Mouse (Mus musculus): Measurements from ENCODE around the gene Hmcn2. TPM values are rescaled to one million over a fixed set of nuclear protein-coding genes. Genes with fewer than 3 reads are reported as not detected.

The Hmcn2 gene
- polyA plus RNA-seq, 1 experiment: 0.96 TPM

DNA sequence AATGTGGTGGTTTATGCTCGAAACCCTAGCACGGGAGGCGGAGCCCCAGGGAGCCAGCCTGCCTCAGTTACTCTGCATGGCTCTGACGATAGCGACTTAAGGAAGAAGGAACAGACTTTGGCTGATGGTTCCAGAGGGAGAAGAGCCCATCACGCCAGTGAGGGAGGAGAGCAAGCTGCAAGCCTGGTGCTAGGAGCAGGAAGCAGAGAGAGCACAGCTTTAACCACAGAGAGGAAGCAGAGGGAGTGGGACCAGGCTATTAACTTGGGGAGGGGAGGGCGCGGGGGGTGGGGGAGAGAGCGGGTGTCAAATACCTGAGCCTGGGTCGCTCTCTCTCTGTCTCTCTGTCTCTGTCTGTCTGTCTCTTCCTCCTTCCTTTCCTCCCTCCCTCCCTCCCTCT, 102.8 kb downstream of the Hmcn2 start:
- TF ChIP-seq POLR2A (IDR thresholded peaks at IDR 0.05; ENCODE audit: borderline replicate concordance, extremely low read depth, insufficient read depth, insufficient read length, poor library complexity, severe bottlenecking) (no peak), CTCF (IDR thresholded peaks at IDR 0.05; ENCODE audit: borderline replicate concordance, extremely low read depth, insufficient read depth, insufficient read length) (no peak)
- no peak for DNase-seq (ENCODE audit: low read depth)

DNA sequence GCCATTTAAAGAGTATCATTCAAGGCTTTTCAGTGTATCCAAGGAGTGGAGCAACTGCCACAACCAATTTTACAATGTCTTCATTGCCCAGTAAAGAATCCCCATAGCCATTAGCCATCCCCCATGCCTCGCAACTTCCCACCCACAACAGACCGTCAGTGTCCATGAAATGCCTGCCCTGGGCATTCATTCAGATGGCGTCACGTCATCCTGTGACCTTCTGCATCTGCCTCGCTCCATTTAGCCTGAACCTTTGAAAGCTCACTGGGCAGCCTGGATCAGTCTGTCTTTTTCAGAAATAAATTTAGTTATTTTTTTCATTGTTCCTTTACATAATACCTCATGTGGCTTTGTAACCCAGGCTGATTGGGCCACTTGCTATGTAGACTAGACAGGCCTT, 103.8 kb downstream of the Hmcn2 start:
- DNase-seq (ENCODE audit: low read depth): no peak
- no peak for TF ChIP-seq POLR2A (IDR thresholded peaks at IDR 0.05; ENCODE audit: borderline replicate concordance, extremely low read depth, insufficient read depth, insufficient read length, poor library complexity, severe bottlenecking)

DNA sequence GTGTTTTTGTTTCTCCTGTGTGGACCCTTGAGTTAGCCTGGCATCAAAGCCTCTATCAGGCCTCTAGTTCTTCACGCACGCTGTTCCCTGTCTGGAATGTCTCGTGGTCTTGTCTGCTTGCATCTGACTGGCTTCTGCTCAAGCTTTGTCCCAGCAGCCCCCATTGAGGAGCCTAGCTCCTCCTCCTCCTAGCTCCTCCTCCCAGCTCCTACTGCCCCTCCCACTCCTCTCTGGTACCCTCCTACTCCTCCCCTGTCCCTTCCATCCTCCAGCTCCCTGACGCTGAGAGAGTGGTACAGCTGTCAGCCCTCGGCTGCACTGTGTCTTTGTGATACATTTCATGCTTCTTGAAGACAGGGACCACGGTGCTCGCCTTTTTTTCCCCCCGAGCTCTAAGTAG, 104.4 kb downstream of the Hmcn2 start:
- peak; percentile 69 for DNase-seq (ENCODE audit: low read depth)

DNA sequence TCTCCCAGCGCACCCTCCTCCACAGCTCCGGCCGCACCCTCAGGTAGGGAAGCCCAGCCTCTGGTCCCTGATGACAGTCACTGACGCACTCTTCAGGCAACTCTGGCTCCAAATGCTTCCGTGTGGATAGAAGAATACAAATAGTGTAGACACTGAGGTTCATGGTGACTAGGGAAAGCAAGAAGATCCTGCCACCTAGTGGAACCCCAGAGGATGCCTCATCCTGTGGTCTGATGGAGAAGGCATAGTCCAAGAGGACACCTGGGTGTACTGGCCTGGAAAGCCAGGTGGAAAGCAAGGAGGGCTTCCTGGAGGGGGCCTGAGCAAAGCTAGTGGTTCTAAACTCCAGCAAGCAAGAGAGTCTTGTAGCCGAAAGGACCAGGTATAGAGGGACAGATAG, 106.7 kb downstream of the Hmcn2 start:
- peak; percentile 7 for DNase-seq (ENCODE audit: low read depth)

More for the DNA sequence above, 104.4 kb downstream of the Hmcn2 start:
- TF ChIP-seq POLR2A (IDR thresholded peaks at IDR 0.05; ENCODE audit: borderline replicate concordance, extremely low read depth, insufficient read depth, insufficient read length, poor library complexity, severe bottlenecking): no peak
- TF ChIP-seq CTCF (IDR thresholded peaks at IDR 0.05; ENCODE audit: borderline replicate concordance, extremely low read depth, insufficient read depth, insufficient read length): no peak

DNA sequence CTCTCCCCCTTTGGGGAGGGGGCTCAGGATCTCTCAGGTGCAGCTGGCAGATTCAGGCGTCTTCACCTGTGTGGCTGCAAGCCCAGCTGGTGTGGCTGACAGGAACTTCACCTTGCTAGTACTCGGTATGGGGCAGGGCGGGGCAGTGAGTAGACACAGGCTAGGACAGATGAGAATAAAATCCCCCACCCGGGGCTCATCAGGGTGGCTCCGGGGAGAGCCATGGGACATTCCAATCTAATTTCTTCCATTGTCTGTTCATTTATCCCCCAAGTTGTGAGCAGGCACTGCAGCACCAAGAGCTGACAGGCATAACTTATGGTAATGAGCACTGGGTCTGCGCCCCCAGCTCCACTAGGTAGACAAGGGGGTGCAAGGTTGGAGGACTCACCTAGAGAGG, 108.4 kb downstream of the Hmcn2 start:
- DNase-seq (ENCODE audit: low read depth): no peak
- no peak for TF ChIP-seq CTCF (IDR thresholded peaks at IDR 0.05; ENCODE audit: borderline replicate concordance, extremely low read depth, insufficient read depth, insufficient read length)
- TF ChIP-seq POLR2A (IDR thresholded peaks at IDR 0.05; ENCODE audit: borderline replicate concordance, extremely low read depth, insufficient read depth, insufficient read length, poor library complexity, severe bottlenecking): no peak

More for the DNA sequence above, 106.7 kb downstream of the Hmcn2 start:
- TF ChIP-seq CTCF (IDR thresholded peaks at IDR 0.05; ENCODE audit: borderline replicate concordance, extremely low read depth, insufficient read depth, insufficient read length): peak; percentile 35; the same call in 1 of the 2 replicates
- no peak for TF ChIP-seq POLR2A (IDR thresholded peaks at IDR 0.05; ENCODE audit: borderline replicate concordance, extremely low read depth, insufficient read depth, insufficient read length, poor library complexity, severe bottlenecking)

DNA sequence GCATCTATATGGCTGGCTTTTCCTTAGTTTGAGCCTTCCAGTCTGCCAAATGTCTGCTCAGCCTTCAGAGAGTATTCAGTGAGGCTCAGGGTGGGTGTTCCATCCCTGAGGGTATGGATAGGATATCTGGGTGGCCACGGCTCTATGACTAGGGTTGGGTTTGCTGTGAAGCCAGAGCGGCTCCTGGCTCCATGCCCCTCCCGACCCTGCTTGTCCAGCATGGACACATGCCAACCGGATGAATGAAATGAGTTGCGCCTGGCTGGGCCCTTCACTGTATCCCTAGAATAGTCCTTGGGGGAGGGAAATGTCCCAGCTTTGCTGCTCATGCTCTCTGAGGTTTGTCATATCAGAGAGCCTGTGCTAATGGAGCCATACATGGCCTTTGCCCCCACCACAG, 117.3 kb downstream of the Hmcn2 start:
- peak; percentile 70 for DNase-seq (ENCODE audit: low read depth)
- no peak for TF ChIP-seq CTCF (IDR thresholded peaks at IDR 0.05; ENCODE audit: borderline replicate concordance, extremely low read depth, insufficient read depth, insufficient read length)
- TF ChIP-seq POLR2A (IDR thresholded peaks at IDR 0.05; ENCODE audit: borderline replicate concordance, extremely low read depth, insufficient read depth, insufficient read length, poor library complexity, severe bottlenecking): no peak

DNA sequence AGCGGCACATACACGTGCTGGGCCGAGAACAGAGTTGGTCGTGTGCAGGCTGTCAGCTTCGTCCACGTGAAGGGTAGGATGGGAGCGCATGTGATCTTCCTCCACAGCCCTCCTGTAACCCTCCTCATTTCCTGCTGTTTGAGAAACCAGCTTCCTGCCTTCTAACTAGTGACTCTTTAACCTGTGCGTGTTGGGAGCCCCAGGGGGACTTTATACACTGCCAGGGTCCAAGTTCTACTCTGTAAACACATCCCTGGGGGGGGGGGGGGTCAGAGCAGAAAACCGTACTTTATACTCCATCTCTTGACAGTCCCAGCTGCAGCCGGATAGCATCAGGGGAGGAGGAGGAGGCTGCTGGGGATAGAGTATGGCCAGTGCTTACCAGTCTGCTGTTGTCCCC, 120.5 kb downstream of the Hmcn2 start:
- TF ChIP-seq CTCF (IDR thresholded peaks at IDR 0.05; ENCODE audit: borderline replicate concordance, extremely low read depth, insufficient read depth, insufficient read length) (no peak), POLR2A (IDR thresholded peaks at IDR 0.05; ENCODE audit: borderline replicate concordance, extremely low read depth, insufficient read depth, insufficient read length, poor library complexity, severe bottlenecking) (no peak)
- DNase-seq (ENCODE audit: low read depth): no peak

DNA sequence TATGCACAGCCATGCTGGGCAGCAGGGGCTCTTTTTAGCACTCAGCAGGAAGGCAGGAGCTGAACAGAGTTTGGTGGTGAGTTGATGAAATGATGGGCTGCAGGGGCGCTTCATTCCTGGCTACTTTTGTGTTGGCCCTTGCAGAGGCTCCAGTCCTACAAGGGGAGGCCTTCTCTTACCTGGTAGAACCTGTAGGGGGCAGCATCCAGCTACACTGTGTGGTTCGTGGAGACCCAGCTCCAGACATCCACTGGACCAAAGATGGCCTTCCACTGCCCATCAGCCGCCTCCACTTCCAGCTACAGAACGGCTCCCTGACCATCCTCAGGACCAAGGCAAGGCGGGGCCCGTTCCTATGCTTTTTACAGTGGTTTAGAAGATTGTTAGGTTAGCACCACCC, 121.4 kb downstream of the Hmcn2 start:
- DNase-seq (ENCODE audit: low read depth): peak; percentile 42
- no peak for TF ChIP-seq POLR2A (IDR thresholded peaks at IDR 0.05; ENCODE audit: borderline replicate concordance, extremely low read depth, insufficient read depth, insufficient read length, poor library complexity, severe bottlenecking)
- TF ChIP-seq CTCF (IDR thresholded peaks at IDR 0.05; ENCODE audit: borderline replicate concordance, extremely low read depth, insufficient read depth, insufficient read length): peak; percentile 59

DNA sequence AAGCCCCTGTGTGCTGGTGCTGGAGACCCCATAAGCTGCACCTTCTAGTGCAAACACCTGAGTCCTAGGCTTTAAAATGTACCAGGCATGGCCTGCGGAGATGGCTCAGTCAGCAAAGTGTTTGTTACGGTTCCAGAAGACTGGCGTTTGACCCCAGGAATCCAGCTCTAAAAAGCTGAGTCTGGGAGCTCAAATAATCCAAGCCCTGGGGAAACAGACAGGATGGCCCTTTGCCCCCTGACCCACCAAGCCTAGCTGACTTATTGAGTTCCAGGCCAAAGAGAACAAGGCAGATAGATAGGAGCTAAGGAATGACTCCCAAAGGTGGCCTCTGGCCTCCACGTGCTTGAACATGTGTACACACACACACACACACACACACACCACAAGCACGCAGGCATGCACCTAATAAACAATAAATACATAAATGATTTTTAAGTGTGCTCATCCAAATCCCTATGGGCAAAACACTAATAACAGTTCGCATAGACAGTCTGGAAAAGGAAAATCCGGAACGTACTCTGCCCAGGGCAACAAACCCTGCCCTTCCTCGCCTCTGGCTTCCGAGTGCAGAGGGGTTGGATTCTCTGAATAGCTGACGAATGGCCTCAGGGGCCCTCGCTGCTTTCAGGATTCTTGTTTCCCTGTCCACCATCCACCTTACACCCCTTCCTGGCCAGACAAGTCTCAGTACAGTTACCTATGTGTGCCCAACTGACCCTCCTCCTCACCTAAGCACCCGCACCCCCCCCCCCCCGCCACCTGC, 123.4 kb downstream of the Hmcn2 start:
- no peak for TF ChIP-seq CTCF (IDR thresholded peaks at IDR 0.05; ENCODE audit: borderline replicate concordance, extremely low read depth, insufficient read depth, insufficient read length)
- DNase-seq (ENCODE audit: low read depth): no peak

DNA sequence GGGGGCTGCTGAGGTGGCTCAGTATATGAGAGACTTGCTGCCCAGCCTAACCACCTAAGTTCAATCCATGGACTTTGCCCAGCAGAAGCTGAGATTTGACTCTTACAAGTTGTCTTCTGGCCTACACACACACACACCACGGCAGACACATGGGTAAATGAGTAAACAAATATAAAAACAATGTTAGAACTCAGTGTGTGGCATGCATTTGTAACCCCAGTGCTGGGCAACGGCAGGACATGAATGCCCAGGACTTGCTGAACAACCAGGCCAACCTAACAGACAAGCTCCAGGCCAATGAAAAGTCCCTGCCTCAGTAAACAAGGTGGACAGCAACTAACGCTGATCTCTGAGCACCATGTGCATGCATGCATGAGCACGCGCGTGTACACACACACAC, 125.4 kb downstream of the Hmcn2 start:
- TF ChIP-seq POLR2A (IDR thresholded peaks at IDR 0.05; ENCODE audit: borderline replicate concordance, extremely low read depth, insufficient read depth, insufficient read length, poor library complexity, severe bottlenecking): no peak
- no peak for TF ChIP-seq CTCF (IDR thresholded peaks at IDR 0.05; ENCODE audit: borderline replicate concordance, extremely low read depth, insufficient read depth, insufficient read length)
- DNase-seq (ENCODE audit: low read depth): no peak

DNA sequence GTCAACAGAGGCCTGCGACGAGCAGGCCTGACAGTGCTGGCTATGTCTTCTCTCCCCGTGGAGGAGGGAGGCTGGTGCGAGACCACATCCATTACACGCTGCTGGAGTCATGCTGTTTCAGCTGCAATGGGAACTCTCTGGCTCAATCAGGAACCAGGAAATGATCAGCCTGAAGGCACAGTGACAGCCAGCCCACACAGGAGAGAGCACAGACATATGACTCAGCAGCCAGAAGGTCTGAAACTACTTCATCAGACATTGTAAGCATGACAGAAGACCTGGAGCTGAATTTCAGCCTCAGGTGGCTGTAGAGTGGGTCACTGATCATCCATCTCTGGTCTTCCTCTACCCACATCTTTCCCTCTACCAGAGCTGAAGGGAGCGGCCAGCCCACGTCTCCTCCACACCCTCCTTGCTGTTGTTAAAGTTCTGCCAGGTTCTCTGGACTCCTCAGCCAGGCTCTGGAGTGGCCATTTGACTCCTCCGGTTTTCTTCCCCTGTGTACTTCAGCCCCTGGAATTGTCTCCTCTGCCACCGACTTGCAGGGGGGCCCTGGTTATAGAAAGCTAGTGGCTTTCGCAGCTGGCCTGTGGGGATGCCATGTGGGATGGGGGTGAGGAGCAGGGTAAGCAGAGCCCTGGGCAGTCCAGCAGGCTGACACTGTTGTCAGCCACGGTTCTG, 128.4 kb downstream of the Hmcn2 start:
- DNase-seq (ENCODE audit: low read depth): peak; percentile 34
- TF ChIP-seq CTCF (IDR thresholded peaks at IDR 0.05; ENCODE audit: borderline replicate concordance, extremely low read depth, insufficient read depth, insufficient read length) (no peak), POLR2A (IDR thresholded peaks at IDR 0.05; ENCODE audit: borderline replicate concordance, extremely low read depth, insufficient read depth, insufficient read length, poor library complexity, severe bottlenecking) (no peak)

DNA sequence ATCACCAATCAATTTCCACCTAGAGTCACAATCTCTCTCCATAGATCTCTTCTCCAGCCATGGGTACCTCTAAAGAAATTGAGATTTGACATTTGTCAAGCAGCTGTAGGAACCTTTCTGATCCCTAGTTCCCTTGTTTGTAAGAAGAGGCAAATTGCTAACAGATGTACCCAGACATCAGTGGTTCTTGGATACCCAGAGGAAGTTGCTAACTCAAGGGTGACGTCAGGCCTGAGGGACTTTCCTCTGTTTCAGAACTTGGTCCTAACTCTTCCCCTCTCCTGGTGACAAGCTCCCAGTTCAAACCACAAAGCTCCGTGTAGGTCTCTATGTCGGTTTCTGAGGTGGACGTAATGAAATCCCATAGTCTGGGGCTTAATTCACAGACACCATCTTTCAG, 131.8 kb downstream of the Hmcn2 start:
- DNase-seq (ENCODE audit: low read depth): no peak
- TF ChIP-seq CTCF (IDR thresholded peaks at IDR 0.05; ENCODE audit: borderline replicate concordance, extremely low read depth, insufficient read depth, insufficient read length) (no peak), POLR2A (IDR thresholded peaks at IDR 0.05; ENCODE audit: borderline replicate concordance, extremely low read depth, insufficient read depth, insufficient read length, poor library complexity, severe bottlenecking) (no peak)

Data from brain, embryonic 14.5 days (tissue).